Mouse (Mus musculus): ENCODE data around the gene Pik3r1.
A peak's percentile ranks its signal among the peaks of the same experiment; 100 is the strongest.

The Pik3r1 gene

GRCm38 (mm10) chr13:101767013-101767808, 806 bp downstream of the Pik3r1 start:
- peak; percentile 32 to 35 for DNase-seq (ENCODE audit: low spot score in 2 of 2)

GRCm38 (mm10) chr13:101766605-101767012, 1.4 kb downstream of the Pik3r1 start:
- no peak for DNase-seq (ENCODE audit: low spot score in 2 of 2)

GRCm38 (mm10) chr13:101765976-101766375, 2.0 kb downstream of the Pik3r1 start:
- no peak for DNase-seq (ENCODE audit: low spot score in 2 of 2)

GRCm38 (mm10) chr13:101764111-101764510, 3.9 kb downstream of the Pik3r1 start:
- DNase-seq (ENCODE audit: low spot score in 2 of 2) = no peak

- no peak for DNase-seq (ENCODE audit: low spot score in 2 of 2)
These were observed 4.3 kb downstream of the Pik3r1 start for GRCm38 (mm10) chr13:101763676-101764075.

- no peak for DNase-seq (ENCODE audit: low spot score in 2 of 2)
These were observed 4.9 kb downstream of the Pik3r1 start for GRCm38 (mm10) chr13:101763149-101763548.

- peak in 1 of 2 experiments; percentile 1 for DNase-seq (ENCODE audit: low spot score in 2 of 2)
These were observed 6.4 kb downstream of the Pik3r1 start for GRCm38 (mm10) chr13:101761617-101762016.

- no peak for DNase-seq (ENCODE audit: low spot score in 2 of 2)
These were observed 7.1 kb downstream of the Pik3r1 start for GRCm38 (mm10) chr13:101760953-101761352.

GRCm38 (mm10) chr13:101760001-101760687, 7.9 kb downstream of the Pik3r1 start:
- DNase-seq (ENCODE audit: low spot score in 2 of 2) = no peak

- no peak for DNase-seq (ENCODE audit: low spot score in 2 of 2)
These were observed 8.6 kb downstream of the Pik3r1 start for GRCm38 (mm10) chr13:101759281-101759871.

- DNase-seq (ENCODE audit: low spot score in 2 of 2) = no peak
These were observed 10.1 kb downstream of the Pik3r1 start for GRCm38 (mm10) chr13:101757801-101758422.

- DNase-seq (ENCODE audit: low spot score in 2 of 2) = no peak
These were observed 12.8 kb downstream of the Pik3r1 start for GRCm38 (mm10) chr13:101755228-101755627.

- DNase-seq (ENCODE audit: low spot score in 2 of 2) = no peak
These were observed 14.4 kb downstream of the Pik3r1 start for GRCm38 (mm10) chr13:101753639-101754038.

GRCm38 (mm10) chr13:101751816-101752215, 16.2 kb downstream of the Pik3r1 start:
- DNase-seq (ENCODE audit: low spot score in 2 of 2) = no peak

- no peak for DNase-seq (ENCODE audit: low spot score in 2 of 2)
These were observed 21.9 kb downstream of the Pik3r1 start for GRCm38 (mm10) chr13:101746012-101746595.

GRCm38 (mm10) chr13:101744943-101745342, 23.1 kb downstream of the Pik3r1 start:
- no peak for DNase-seq (ENCODE audit: low spot score in 2 of 2)

GRCm38 (mm10) chr13:101744053-101744452, 24.0 kb downstream of the Pik3r1 start:
- no peak for DNase-seq (ENCODE audit: low spot score in 2 of 2)

- DNase-seq (ENCODE audit: low spot score in 2 of 2) = no peak
These were observed 24.8 kb downstream of the Pik3r1 start for GRCm38 (mm10) chr13:101743247-101743646.

- no peak for DNase-seq (ENCODE audit: low spot score in 2 of 2)
These were observed 25.4 kb downstream of the Pik3r1 start for GRCm38 (mm10) chr13:101742596-101742995.

GRCm38 (mm10) chr13:101741530-101742309, 26.3 kb downstream of the Pik3r1 start:
- DNase-seq (ENCODE audit: low spot score in 2 of 2) = no peak

Measured in frontal cortex, postnatal 25 days (tissue).